26 mouse cellular contexts compared by ENCODE assay signal in the genomic region with DNA sequence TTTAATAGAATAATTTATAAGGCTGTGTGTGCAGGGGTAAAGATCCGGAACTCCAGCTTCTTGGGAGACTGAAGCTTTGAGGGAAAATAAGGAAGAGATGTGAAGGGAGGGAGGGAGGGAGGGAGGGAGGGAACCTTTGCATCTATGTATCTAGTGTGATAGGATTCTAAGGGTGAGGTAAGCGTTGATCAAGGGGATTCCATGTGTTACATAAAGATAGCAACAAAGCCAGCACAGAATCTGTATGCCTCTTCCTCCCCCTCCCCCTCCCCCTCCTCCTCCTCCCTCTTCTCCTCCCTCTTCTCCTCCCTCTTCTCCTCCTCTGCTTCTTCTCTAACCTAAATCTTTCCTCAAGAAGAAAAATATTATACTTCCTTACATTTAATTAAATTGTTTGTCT. TPM values are rescaled to one million over a fixed set of nuclear protein-coding genes. Genes with fewer than 3 reads are reported as not detected.
DNase-seq lines count a peak whose midpoint lies in the region; ATAC-seq and TF ChIP-seq lines count a peak whose summit lies in the region.
"Had no signal": no experiment of that assay in that cellular context is flagged by ENCODE, and none has a peak within 500 bp of the region (broad histone marks: within the 10 kb centered on the region; RNA-seq: fewer than 3 reads in every experiment).

No protein-coding gene starts in this region.

- DNase-seq in heart, embryonic 10.5 days (ENCODE audit: low spot score), result no peak
- DNase-seq in kidney, adult 11 months, result no peak
- DNase-seq in liver, embryonic 13.5 days, result no peak
- no peak for DNase-seq in liver, postnatal 0 days
- DNase-seq in adipocyte (ENCODE audit: low spot score), result no peak
- DNase-seq: adrenal gland, postnatal 10 days; adrenal gland, postnatal 36 days; cerebellum, adult 11 months; cerebellum, adult 8-10 months; cerebellum, postnatal 10 days; cerebellum, postnatal 36 days; embryo, embryonic 11 days; gastrocnemius, postnatal 25 days; heart, adult 18-20 months had no signal

- no peaks in the 10 kb centered on the region for H3K36me3 ChIP-seq in heart, embryonic 13.5 days
- H3K36me3 ChIP-seq in heart, embryonic 10.5 days, result no peaks in the 10 kb centered on the region
- no peaks in the 10 kb centered on the region for H3K36me3 ChIP-seq in kidney, embryonic 16.5 days (ENCODE audit: insufficient read depth, low read length)
- no peaks in the 10 kb centered on the region for H3K36me3 ChIP-seq in liver, embryonic 13.5 days
- H3K36me3 ChIP-seq in liver, postnatal 0 days (replicated peaks; ENCODE audit: insufficient read depth, low read length), result no peaks in the 10 kb centered on the region
- H3K36me3 ChIP-seq: embryonic facial prominence, embryonic 10.5 days; embryonic facial prominence, embryonic 13.5 days; forebrain, embryonic 15.5 days; hindbrain, embryonic 15.5 days had no signal

- no peak overlapping the region for H3K4me2 ChIP-seq in heart, embryonic 13.5 days
- H3K4me2 ChIP-seq in kidney, embryonic 16.5 days (replicated peaks; ENCODE audit: low read depth, low read length), result no peak overlapping the region
- H3K4me2 ChIP-seq in liver, embryonic 13.5 days, result no peak overlapping the region
- H3K4me2 ChIP-seq in liver, postnatal 0 days (ENCODE audit: low read depth, low read length), result no peak overlapping the region
- H3K4me2 ChIP-seq: forebrain, embryonic 12.5 days; forebrain, embryonic 15.5 days; hindbrain, embryonic 12.5 days; hindbrain, embryonic 15.5 days had no signal

- TF ChIP-seq EP300 in liver, postnatal 0 days (IDR thresholded peaks at IDR 0.05; ENCODE audit: low read depth), result no peak

- H3K9ac ChIP-seq in heart, embryonic 13.5 days, result no peak overlapping the region
- no peak overlapping the region for H3K9ac ChIP-seq in kidney, embryonic 16.5 days (replicated peaks; ENCODE audit: low read length)
- no peak overlapping the region for H3K9ac ChIP-seq in liver, embryonic 13.5 days
- no peak overlapping the region for H3K9ac ChIP-seq in liver, postnatal 0 days (replicated peaks)
- H3K9ac ChIP-seq: embryonic facial prominence, embryonic 13.5 days; forebrain, embryonic 12.5 days; forebrain, embryonic 15.5 days; hindbrain, embryonic 12.5 days; hindbrain, embryonic 15.5 days had no signal

- no peaks in the 10 kb centered on the region for H3K9me3 ChIP-seq in heart, embryonic 13.5 days
- H3K9me3 ChIP-seq in heart, embryonic 10.5 days, result no peaks in the 10 kb centered on the region
- no peaks in the 10 kb centered on the region for H3K9me3 ChIP-seq in kidney, embryonic 16.5 days (ENCODE audit: low read length)
- H3K9me3 ChIP-seq in liver, embryonic 13.5 days (replicated peaks), result no peaks in the 10 kb centered on the region
- H3K9me3 ChIP-seq in liver, postnatal 0 days (ENCODE audit: low read length), result no peaks in the 10 kb centered on the region
- H3K9me3 ChIP-seq: embryonic facial prominence, embryonic 10.5 days; embryonic facial prominence, embryonic 13.5 days; forebrain, embryonic 12.5 days; forebrain, embryonic 15.5 days; hindbrain, embryonic 12.5 days; hindbrain, embryonic 15.5 days had no signal

- H3K4me1 ChIP-seq in heart, embryonic 13.5 days, result peaks cover 42% of the 10 kb centered on the region
- peaks cover 30% of the 10 kb centered on the region for H3K4me1 ChIP-seq in heart, embryonic 10.5 days
- H3K4me1 ChIP-seq in kidney, embryonic 16.5 days (ENCODE audit: insufficient read depth, low read length), result peaks cover 40% of the 10 kb centered on the region
- H3K4me1 ChIP-seq in liver, embryonic 13.5 days (replicated peaks), result peaks cover 59% of the 10 kb centered on the region
- peaks cover 2% of the 10 kb centered on the region; the same call in 1 of the 2 replicates for H3K4me1 ChIP-seq in liver, postnatal 0 days (ENCODE audit: insufficient read depth)

- WGBS in heart, embryonic 13.5 days, result 55% methylated on average over 2 of the region's 2 CpGs
- whole genome bisulfite sequencing in heart, embryonic 10.5 days, result 72% methylated on average over 2 of the region's 2 CpGs
- WGBS in kidney, embryonic 16.5 days, result 63% methylated on average over 2 of the region's 2 CpGs
- 56% methylated on average over 2 of the region's 2 CpGs for WGBS in liver, embryonic 13.5 days (ENCODE audit: insufficient replicate concordance)
- WGBS in liver, postnatal 0 days (ENCODE audit: insufficient replicate concordance), result 71% methylated on average over 2 of the region's 2 CpGs

- 0 out of 2 replicates have a peak, but pooled peaks cover 2% of the 10 kb centered on the region for H3K27me3 ChIP-seq in heart, embryonic 13.5 days (replicated peaks)
- H3K27me3 ChIP-seq in heart, embryonic 10.5 days (ENCODE audit: insufficient read depth, poor library complexity, severe bottlenecking), result 0 out of 2 replicates have a peak, but pooled peaks cover under 1% of the 10 kb centered on the region
- no peaks in the 10 kb centered on the region for H3K27me3 ChIP-seq in kidney, embryonic 16.5 days (ENCODE audit: insufficient read depth, low read length)
- peaks cover 3% of the 10 kb centered on the region for H3K27me3 ChIP-seq in liver, embryonic 13.5 days
- no peaks in the 10 kb centered on the region for H3K27me3 ChIP-seq in liver, postnatal 0 days (ENCODE audit: insufficient read depth, low read length)
- H3K27me3 ChIP-seq: embryonic facial prominence, embryonic 13.5 days; forebrain, embryonic 12.5 days; forebrain, embryonic 15.5 days; hindbrain, embryonic 12.5 days; hindbrain, embryonic 15.5 days had no signal

- 0 out of 2 replicates have a peak overlapping the region, but pooled peaks have one; percentile 38 for H3K27ac ChIP-seq in heart, embryonic 13.5 days (replicated peaks)
- no peak overlapping the region for H3K27ac ChIP-seq in heart, embryonic 10.5 days
- peak overlapping the region; percentile 91 for H3K27ac ChIP-seq in kidney, embryonic 16.5 days (ENCODE audit: low read length)
- no peak overlapping the region for H3K27ac ChIP-seq in liver, embryonic 13.5 days
- no peak overlapping the region for H3K27ac ChIP-seq in liver, postnatal 0 days (ENCODE audit: low read depth)
- H3K27ac ChIP-seq: embryonic facial prominence, embryonic 13.5 days; forebrain, embryonic 12.5 days; forebrain, embryonic 15.5 days; hindbrain, embryonic 12.5 days; hindbrain, embryonic 15.5 days had no signal

- H3K4me3 ChIP-seq in heart, embryonic 13.5 days, result no peak overlapping the region
- H3K4me3 ChIP-seq in heart, embryonic 10.5 days, result no peak overlapping the region
- no peak overlapping the region for H3K4me3 ChIP-seq in kidney, embryonic 16.5 days (ENCODE audit: low read length)
- no peak overlapping the region for H3K4me3 ChIP-seq in liver, embryonic 13.5 days (replicated peaks)
- H3K4me3 ChIP-seq in liver, postnatal 0 days (ENCODE audit: low read depth, low read length), result no peak overlapping the region
- H3K4me3 ChIP-seq: embryonic facial prominence, embryonic 10.5 days; embryonic facial prominence, embryonic 13.5 days; erythroblast, embryonic 14.5 days; forebrain, embryonic 12.5 days; forebrain, embryonic 15.5 days; hindbrain, embryonic 12.5 days; hindbrain, embryonic 15.5 days had no signal

- TF ChIP-seq CTCF in liver, postnatal 0 days (IDR thresholded peaks at IDR 0.05; ENCODE audit: low read depth), result no peak

- no peak for ATAC-seq in heart, embryonic 13.5 days (ENCODE audit: extremely low read depth, insufficient number of reproducible peaks, low FRiP score, low TSS enrichment)
- no peak for ATAC-seq in kidney, embryonic 16.5 days (ENCODE audit: low FRiP score, low TSS enrichment)
- peak; percentile 64 for ATAC-seq in liver, embryonic 13.5 days (ENCODE audit: low read depth)
- no peak for ATAC-seq in liver, postnatal 0 days
- ATAC-seq: activated CD4-positive, CD25-positive, alpha-beta regulatory T cell, adult 4 months; forebrain, embryonic 15.5 days had no signal

RNA-seq across cellular contexts. Expression of a gene that starts 14.8 kb away (rescaled TPM):
- 1.1 and 1.7 TPM in 2 replicates for polyA plus RNA-seq in heart, embryonic 13.5 days (2015; fragmentation: Nextera tagmentation; extraction: Ambion mirVana)
- 4.4 TPM in 2 replicates for polyA plus RNA-seq in heart, embryonic 10.5 days (2016; fragmentation: Nextera tagmentation; extraction: Ambion mirVana)
- 4.9 and 5.4 TPM in 2 replicates for polyA plus RNA-seq in kidney, embryonic 16.5 days (2015; fragmentation: Nextera tagmentation; extraction: Ambion mirVana)
- 3.1 and 3.4 TPM in 2 replicates for polyA plus RNA-seq in liver, embryonic 13.5 days (2015; fragmentation: Nextera tagmentation; extraction: Ambion mirVana)
- polyA plus RNA-seq in liver, postnatal 0 days (2015; fragmentation: Nextera tagmentation; extraction: Ambion mirVana), result 0.80 and 1.1 TPM in 2 replicates
- polyA plus RNA-seq: activated CD4-positive, CD25-positive, alpha-beta regulatory T cell, adult 4 months had no signal

RNA-seq across cellular contexts. Expression of a gene that starts 26.3 kb away (rescaled TPM):
- 136 and 141 TPM in 2 replicates for polyA plus RNA-seq in heart, embryonic 13.5 days (2015; fragmentation: Nextera tagmentation; extraction: Ambion mirVana)
- polyA plus RNA-seq in heart, embryonic 10.5 days (2016; fragmentation: Nextera tagmentation; extraction: Ambion mirVana), result 153 and 172 TPM in 2 replicates
- 168 and 175 TPM in 2 replicates for polyA plus RNA-seq in kidney, embryonic 16.5 days (2015; fragmentation: Nextera tagmentation; extraction: Ambion mirVana)
- 63.6 and 73.7 TPM in 2 replicates for polyA plus RNA-seq in liver, embryonic 13.5 days (2015; fragmentation: Nextera tagmentation; extraction: Ambion mirVana)
- polyA plus RNA-seq in liver, postnatal 0 days (2015; fragmentation: Nextera tagmentation; extraction: Ambion mirVana), result 54.1 and 54.9 TPM in 2 replicates

RNA-seq across cellular contexts. Expression of a gene that starts 28.9 kb away (rescaled TPM):
- polyA plus RNA-seq in heart, embryonic 13.5 days (2015; fragmentation: Nextera tagmentation; extraction: Ambion mirVana), result 17.0 and 17.5 TPM in 2 replicates
- polyA plus RNA-seq in heart, embryonic 10.5 days (2016; fragmentation: Nextera tagmentation; extraction: Ambion mirVana), result 28.9 and 31.5 TPM in 2 replicates
- polyA plus RNA-seq in kidney, embryonic 16.5 days (2015; fragmentation: Nextera tagmentation; extraction: Ambion mirVana), result 36.6 and 43.8 TPM in 2 replicates
- 18.3 and 21.3 TPM in 2 replicates for polyA plus RNA-seq in liver, embryonic 13.5 days (2015; fragmentation: Nextera tagmentation; extraction: Ambion mirVana)
- polyA plus RNA-seq in liver, postnatal 0 days (2015; fragmentation: Nextera tagmentation; extraction: Ambion mirVana), result 6.3 TPM in 2 replicates

RNA-seq across cellular contexts. Expression of a gene that starts 59.6 kb away (rescaled TPM):
- polyA plus RNA-seq in heart, embryonic 13.5 days (2015; fragmentation: Nextera tagmentation; extraction: Ambion mirVana), result not detected in 2 replicates
- polyA plus RNA-seq in heart, embryonic 10.5 days (2016; fragmentation: Nextera tagmentation; extraction: Ambion mirVana), result not detected in 2 replicates
- not detected in 2 replicates for polyA plus RNA-seq in kidney, embryonic 16.5 days (2015; fragmentation: Nextera tagmentation; extraction: Ambion mirVana)
- polyA plus RNA-seq in liver, embryonic 13.5 days (2015; fragmentation: Nextera tagmentation; extraction: Ambion mirVana), result not detected in 2 replicates
- polyA plus RNA-seq in liver, postnatal 0 days (2015; fragmentation: Nextera tagmentation; extraction: Ambion mirVana), result not detected in 2 replicates
- polyA plus RNA-seq: activated CD4-positive, CD25-positive, alpha-beta regulatory T cell, adult 4 months; embryonic facial prominence, embryonic 10.5 days; gonadal fat pad, adult 2 months; heart, postnatal 0 days had no signal

Comparison
In these comparisons a context has a peak if more than half of its experiments do, and no peak if none do; other contexts are left out.
1. H3K27ac ChIP-seq: peak in heart, embryonic 13.5 days (single experiment) and kidney, embryonic 16.5 days (single experiment); none in heart, embryonic 10.5 days (single experiment), liver, embryonic 13.5 days (single experiment) and liver, postnatal 0 days (single experiment).